Mouse (Mus musculus): ENCODE measurements around the gene 2310050C09Rik.

2310050C09Rik gene

GRCm38 (mm10) chr3:92870116-92870515 is at the start of gene 2310050C09Rik:
TSS of gene 2310050C09Rik (minus strand) at chr3:92870216.
- no peak for DNase-seq (ENCODE audit: low spot score)

DNA sequence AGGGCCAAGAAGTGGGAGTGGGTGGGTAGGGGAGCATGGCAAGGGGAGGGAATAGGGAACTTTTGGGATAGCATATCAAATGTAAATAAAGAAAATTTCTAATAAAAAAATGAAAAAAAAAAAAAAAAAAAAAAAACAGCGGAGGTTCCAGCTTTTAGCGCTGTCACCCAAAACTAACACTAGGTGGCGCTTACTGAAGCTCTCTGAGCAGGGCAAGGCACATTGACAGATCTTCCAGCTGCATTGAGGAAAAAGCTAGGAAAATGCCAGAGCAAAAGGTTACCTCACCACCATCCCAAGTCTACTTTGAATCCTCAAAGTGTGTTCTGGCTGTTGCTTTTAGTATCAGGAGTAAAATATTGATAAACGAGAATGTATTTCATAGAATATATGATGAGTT is 37.6 kb upstream of the 2310050C09Rik start:
- DNase-seq (ENCODE audit: low spot score), result no peak

- DNase-seq (ENCODE audit: low spot score), result no peak
Observed at GRCm38 (mm10) chr3:92905182-92905581, 35.2 kb upstream of the 2310050C09Rik start.

GRCm38 (mm10) chr3:92903640-92904039 is 33.6 kb upstream of the 2310050C09Rik start:
- no peak for DNase-seq (ENCODE audit: low spot score)

DNA sequence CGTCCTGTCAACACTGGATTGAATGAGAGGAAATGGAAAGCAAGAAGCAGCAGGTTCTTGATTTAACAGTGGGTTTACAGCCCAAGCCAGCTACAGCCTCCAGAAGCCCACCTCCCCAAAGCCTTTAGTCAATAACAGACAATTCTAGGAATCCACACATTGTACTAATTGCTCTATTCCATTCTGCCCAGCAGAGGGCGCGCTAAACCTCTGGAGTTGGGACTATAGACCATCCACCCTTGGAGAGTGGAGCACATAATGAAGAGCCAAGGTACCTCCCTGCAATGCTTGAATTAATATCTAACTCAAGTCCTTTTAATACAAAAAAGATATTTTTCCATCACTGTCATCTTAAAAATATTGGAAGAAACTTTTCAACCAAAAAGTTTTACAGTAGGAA is 33.0 kb upstream of the 2310050C09Rik start:
- no peak for DNase-seq (ENCODE audit: low spot score)

- no peak for DNase-seq (ENCODE audit: low spot score)
Observed at GRCm38 (mm10) chr3:92894489-92894888, 24.5 kb upstream of the 2310050C09Rik start.

- DNase-seq (ENCODE audit: low spot score), result no peak
Observed at GRCm38 (mm10) chr3:92894063-92894462, 24.0 kb upstream of the 2310050C09Rik start.

DNA sequence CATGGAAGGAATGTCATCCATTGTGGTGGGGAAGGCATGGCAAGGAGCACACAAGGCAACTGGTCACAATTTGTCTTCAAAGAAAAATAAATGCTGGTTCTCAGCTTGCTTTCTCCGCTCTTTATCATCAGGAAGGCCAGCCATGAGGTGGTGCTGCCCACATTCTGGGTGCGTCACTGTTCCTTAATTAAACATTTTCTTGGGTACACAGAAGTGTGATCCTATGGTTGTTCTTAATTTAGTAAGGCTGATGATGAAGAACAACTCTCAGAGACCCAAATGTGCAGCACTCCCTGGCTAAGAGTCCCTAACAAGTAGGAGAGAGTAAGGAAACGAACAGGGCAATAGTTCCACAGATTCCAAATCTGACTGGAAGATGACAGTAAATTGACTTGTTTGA is 4.2 kb upstream of the 2310050C09Rik start:
- no peak for DNase-seq (ENCODE audit: low spot score)

- no peak for DNase-seq (ENCODE audit: low spot score)
Observed at GRCm38 (mm10) chr3:92851186-92851585, 18.8 kb downstream of the 2310050C09Rik start, which contains the start of gene Lce1l. TSS of gene Lce1l (minus strand) at chr3:92851286.

- DNase-seq (ENCODE audit: low spot score), result no peak
Observed at GRCm38 (mm10) chr3:92827108-92827507, 42.9 kb downstream of the 2310050C09Rik start, which contains the start of gene Kprp. TSS of gene Kprp (minus strand) at chr3:92827247.

GRCm38 (mm10) chr3:92825808-92826207 is 44.2 kb downstream of the 2310050C09Rik start:
- no peak for DNase-seq (ENCODE audit: low spot score)

Measured in T-cell, adult 2 months (primary cell).